Mouse (Mus musculus) adrenal gland, postnatal 25 days (tissue): ENCODE measurements at regions not wholly inside any gene's neighbourhood (a gene's known extent, or its start where the extent isn't known, plus 50 kb on each side); places are given as distances from the start of the nearest gene placed in this dataset.
A peak's percentile ranks its signal among the peaks of the same experiment; 100 is the strongest.

Source experiments
- DNase-seq: peaks from one replicate; pipeline ENCODE4 v3.0.0; 2021; ENCODE audit warnings: mixed read lengths

- no peak for DNase-seq
Observed at GRCm38 (mm10) chr2:79136619-79137458, 118.4 kb upstream of the Itga4 start.

GRCm38 (mm10) chr2:79137694-79138171 is 117.5 kb upstream of the Itga4 start:
- no peak for DNase-seq

- DNase-seq = no peak
Observed at GRCm38 (mm10) chr2:79138368-79139109, 116.7 kb upstream of the Itga4 start.

GRCm38 (mm10) chr2:79141961-79142360 is 113.3 kb upstream of the Itga4 start:
- DNase-seq = no peak

GRCm38 (mm10) chr2:79143196-79143595 is 112.0 kb upstream of the Itga4 start:
- no peak for DNase-seq

GRCm38 (mm10) chr2:79145897-79146296 is 109.3 kb upstream of the Itga4 start:
- no peak for DNase-seq

- no peak for DNase-seq
Observed at GRCm38 (mm10) chr2:79146563-79146962, 108.7 kb upstream of the Itga4 start.

- peak; percentile 24 for DNase-seq
Observed at GRCm38 (mm10) chr2:79149012-79149698, 106.1 kb upstream of the Itga4 start.

- DNase-seq = no peak
Observed at GRCm38 (mm10) chr2:79151610-79152009, 103.6 kb upstream of the Itga4 start.

- DNase-seq = no peak
Observed at GRCm38 (mm10) chr2:79152031-79152694, 103.1 kb upstream of the Itga4 start.

GRCm38 (mm10) chr2:79152695-79153057 is 102.5 kb upstream of the Itga4 start:
- DNase-seq = no peak

- no peak for DNase-seq
Observed at GRCm38 (mm10) chr2:79153070-79153469, 102.2 kb upstream of the Itga4 start.

GRCm38 (mm10) chr2:79158450-79159055 is 96.7 kb upstream of the Itga4 start:
- DNase-seq = no peak

GRCm38 (mm10) chr2:79159336-79159735 is 95.9 kb upstream of the Itga4 start:
- no peak for DNase-seq

- DNase-seq = no peak
Observed at GRCm38 (mm10) chr2:79172967-79173919, 82.0 kb upstream of the Itga4 start.

GRCm38 (mm10) chr2:79174282-79174681 is 80.9 kb upstream of the Itga4 start:
- DNase-seq = no peak

GRCm38 (mm10) chr2:79180782-79181181 is 74.4 kb upstream of the Itga4 start:
- no peak for DNase-seq

GRCm38 (mm10) chr2:79183034-79183630 is 72.1 kb upstream of the Itga4 start:
- DNase-seq = no peak

GRCm38 (mm10) chr2:79185234-79186101 is 69.8 kb upstream of the Itga4 start:
- no peak for DNase-seq
